ENCODE assay signal across 8 mouse cellular contexts in the genomic region with DNA sequence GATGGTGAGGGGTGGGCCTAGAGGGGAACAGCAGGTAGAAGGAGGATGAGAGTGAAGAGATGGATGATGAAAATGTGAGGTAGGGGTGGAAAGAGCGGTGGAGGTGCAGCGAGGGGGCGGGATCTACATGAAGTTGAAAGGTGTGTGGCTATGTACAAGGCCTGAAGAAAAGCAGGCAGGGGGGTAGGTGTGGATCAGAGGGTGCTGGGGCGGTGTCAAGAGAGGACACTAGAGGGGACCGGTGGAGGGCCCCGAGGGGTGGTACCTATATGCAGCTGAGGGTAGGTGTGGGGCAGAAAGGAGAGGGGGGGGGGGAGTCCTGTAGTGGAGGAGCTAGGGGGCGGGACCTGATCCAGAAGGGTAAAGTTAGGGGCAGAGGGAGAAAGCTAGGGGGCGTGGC. TPM values are rescaled to one million over a fixed set of nuclear protein-coding genes. Genes with fewer than 3 reads are reported as not detected.
DNase-seq lines count a peak whose midpoint lies in the region; ATAC-seq lines count a peak whose summit lies in the region.

No protein-coding gene starts in this region.

- no peaks in the 10 kb centered on the region for H3K9me3 ChIP-seq in hindbrain, embryonic 11.5 days (ENCODE audit: control insufficient read depth, low read length)
- H3K9me3 ChIP-seq in midbrain, embryonic 12.5 days = no peaks in the 10 kb centered on the region

- peak; percentile 33 for DNase-seq in kidney, adult 11 months
- no peak for DNase-seq in kidney, postnatal 14 days
- DNase-seq in brain, adult 2 months (ENCODE audit: low read depth, low spot score) = peak; percentile 23
- DNase-seq in hindbrain, embryonic 11.5 days (ENCODE audit: low spot score) = no peak
- DNase-seq in urinary bladder, postnatal 14 days (ENCODE audit: low spot score) = no peak
- DNase-seq in gastrocnemius, adult 8-10 months (ENCODE audit: low spot score in 2 of 2) = no peak
- DNase-seq in gastrocnemius, postnatal 36 days = no peak

- H3K36me3 ChIP-seq in hindbrain, embryonic 11.5 days (ENCODE audit: control insufficient read depth, insufficient read depth, low read length) = no peaks in the 10 kb centered on the region
- H3K36me3 ChIP-seq in midbrain, embryonic 12.5 days = no peaks in the 10 kb centered on the region

- WGBS in hindbrain, embryonic 11.5 days = 20% methylated on average over 8 of the region's 8 CpGs
- 18% methylated on average over 8 of the region's 8 CpGs for WGBS in midbrain, embryonic 12.5 days

- no peaks in the 10 kb centered on the region for H3K27me3 ChIP-seq in hindbrain, embryonic 11.5 days (ENCODE audit: control insufficient read depth, insufficient read depth, low read length)
- H3K27me3 ChIP-seq in midbrain, embryonic 12.5 days = peaks cover 14% of the 10 kb centered on the region

- H3K4me1 ChIP-seq in hindbrain, embryonic 11.5 days (replicated peaks; ENCODE audit: control insufficient read depth, insufficient read depth, low read length) = no peaks in the 10 kb centered on the region
- H3K4me1 ChIP-seq in midbrain, embryonic 12.5 days = peaks cover 21% of the 10 kb centered on the region

- no peak overlapping the region for H3K4me2 ChIP-seq in hindbrain, embryonic 11.5 days (replicated peaks; ENCODE audit: low read depth, low read length)
- peak overlapping the region; percentile 76 for H3K4me2 ChIP-seq in midbrain, embryonic 12.5 days (replicated peaks)

- no peak overlapping the region for H3K9ac ChIP-seq in hindbrain, embryonic 11.5 days (ENCODE audit: low read depth, low read length)
- H3K9ac ChIP-seq in midbrain, embryonic 12.5 days (replicated peaks) = 0 out of 2 replicates have a peak overlapping the region, but pooled peaks have one; percentile 32

- H3K27ac ChIP-seq in hindbrain, embryonic 11.5 days (ENCODE audit: low read depth, low read length) = 0 out of 2 replicates have a peak overlapping the region, but pooled peaks have one; percentile 82
- peak overlapping the region; percentile 92; the same call in 1 of the 2 replicates for H3K27ac ChIP-seq in midbrain, embryonic 12.5 days (replicated peaks)

- H3K4me3 ChIP-seq in hindbrain, embryonic 11.5 days (ENCODE audit: low read depth, low read length) = peak overlapping the region; percentile 91
- peak overlapping the region; percentile 96 for H3K4me3 ChIP-seq in midbrain, embryonic 12.5 days

- peak; percentile 59 for ATAC-seq in hindbrain, embryonic 11.5 days (ENCODE audit: low FRiP score)
- peak; percentile 53 for ATAC-seq in midbrain, embryonic 12.5 days (ENCODE audit: low FRiP score, low read depth)

- intact Hi-C loops in gastrocnemius, postnatal 36 days (cut with DNase I) = no loop called here

RNA-seq across cellular contexts. Expression of gene Smurf1, which starts 1.2 kb away (rescaled TPM):
- 16.6 and 18.1 TPM in 2 replicates for polyA plus RNA-seq in hindbrain, embryonic 11.5 days (2014; fragmentation: Nextera tagmentation; extraction: Ambion mirVana)
- polyA plus RNA-seq in midbrain, embryonic 12.5 days (2016; fragmentation: Nextera tagmentation; extraction: Ambion mirVana) = 28.3 and 31.8 TPM in 2 replicates
- total RNA-seq in gastrocnemius, adult 8-10 months (2022) = 10 to 100 TPM; 10.6 to 14.2 (median 11.2) TPM
- total RNA-seq in gastrocnemius, postnatal 36 days (2021) = 10 to 100 TPM in 1 of 2 experiments, 1 to 10 TPM in 1; 9.4 to 11.0 TPM

Comparison
In these comparisons a context has a peak if more than half of its experiments do, and no peak if none do; other contexts are left out.
1. DNase-seq: peak in kidney, adult 11 months (single experiment) and brain, adult 2 months (single experiment); none in kidney, postnatal 14 days (single experiment), hindbrain, embryonic 11.5 days (single experiment), urinary bladder, postnatal 14 days (single experiment), gastrocnemius, adult 8-10 months (0 of 2) and gastrocnemius, postnatal 36 days (0 of 2).